Mouse (Mus musculus) cerebellum, adult 9-11 months (tissue): ENCODE results near the gene Parva.

ENCODE experiments used
- DNase-seq: peaks from one replicate; pipeline ENCODE4 v3.0.0; 2022

Gene Parva

DNA sequence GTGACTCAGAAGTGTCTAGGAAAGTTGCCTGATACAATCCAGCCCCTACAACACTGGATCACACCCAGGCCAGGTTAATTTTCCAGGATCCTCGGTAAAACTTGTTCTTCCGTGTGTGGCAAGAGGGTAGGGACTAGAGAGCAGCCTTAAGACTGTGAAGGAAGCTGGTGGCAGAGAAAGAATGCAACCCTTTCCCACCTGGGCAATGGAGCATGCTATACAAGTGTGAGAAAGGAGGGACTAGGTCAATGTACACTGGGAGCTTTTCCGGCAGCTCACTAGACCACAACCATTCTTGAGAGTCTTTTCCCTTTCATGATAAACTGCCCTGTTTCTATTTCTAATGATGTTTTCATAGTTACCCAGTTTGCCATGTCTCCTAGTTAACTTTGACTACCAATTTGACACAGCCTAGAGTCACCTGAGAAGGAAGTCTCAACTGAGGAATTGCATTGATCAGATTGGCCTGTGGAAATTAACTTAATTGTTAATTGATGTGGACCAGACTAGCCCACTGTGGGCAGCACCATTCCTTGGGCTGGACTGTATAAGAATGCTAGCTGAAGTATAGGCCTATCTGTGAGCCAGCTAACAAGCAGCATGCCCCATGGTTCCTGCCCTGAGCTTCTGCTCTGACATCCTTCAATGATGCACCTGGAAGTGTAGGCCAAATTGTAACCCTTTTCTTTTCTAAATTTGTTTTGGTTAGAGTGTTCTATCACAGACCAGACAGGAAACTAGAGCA lies 186.9 kb downstream of the Parva start:
- no peak for DNase-seq

DNA sequence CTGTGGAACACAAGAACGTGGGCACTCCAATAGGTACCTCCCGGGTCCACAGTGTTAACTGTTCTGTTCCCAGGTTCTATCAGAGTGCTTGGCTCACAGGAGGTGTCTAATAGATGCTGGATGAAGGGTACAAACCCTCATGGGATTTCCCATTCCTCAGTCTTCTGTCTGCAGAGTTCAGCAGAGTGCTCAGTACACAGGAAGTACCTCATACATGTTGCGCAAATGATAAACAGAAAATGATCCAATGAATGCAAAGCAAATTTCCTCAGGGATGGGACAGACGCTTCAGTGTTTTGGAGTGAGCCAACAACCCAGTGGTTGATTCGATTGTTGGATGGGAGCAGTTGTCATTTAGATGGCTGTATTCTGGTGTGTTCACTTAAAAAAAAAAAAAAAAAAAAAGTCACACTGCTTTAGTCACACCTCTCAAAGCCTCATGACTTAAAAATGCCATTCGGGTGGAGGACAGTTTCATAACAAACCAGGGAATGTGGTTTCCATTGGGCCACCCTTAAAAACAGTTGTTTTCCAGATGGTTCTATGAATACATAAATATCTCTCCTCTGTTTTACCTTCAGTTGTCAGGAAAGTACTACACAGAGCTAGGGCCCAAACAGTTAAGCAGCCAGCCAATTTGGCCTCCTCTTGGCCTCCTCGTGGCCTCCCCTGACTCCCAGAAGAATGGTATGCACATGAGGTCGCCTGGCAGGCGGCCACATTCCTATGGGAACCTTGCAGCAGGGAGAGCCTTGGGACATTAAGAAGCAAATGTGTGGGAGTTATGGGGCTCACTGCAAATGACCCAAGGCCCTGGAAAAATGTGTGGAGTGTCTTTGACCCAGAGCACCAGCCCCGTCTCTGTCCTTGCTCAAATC lies 187.7 kb downstream of the Parva start:
- no peak for DNase-seq

- DNase-seq: no peak
Measured at GRCm38 (mm10) chr7:112620322-112621179, 193.2 kb downstream of the Parva start.

- no peak for DNase-seq
Measured at GRCm38 (mm10) chr7:112627481-112627880, 200.2 kb downstream of the Parva start.

DNA sequence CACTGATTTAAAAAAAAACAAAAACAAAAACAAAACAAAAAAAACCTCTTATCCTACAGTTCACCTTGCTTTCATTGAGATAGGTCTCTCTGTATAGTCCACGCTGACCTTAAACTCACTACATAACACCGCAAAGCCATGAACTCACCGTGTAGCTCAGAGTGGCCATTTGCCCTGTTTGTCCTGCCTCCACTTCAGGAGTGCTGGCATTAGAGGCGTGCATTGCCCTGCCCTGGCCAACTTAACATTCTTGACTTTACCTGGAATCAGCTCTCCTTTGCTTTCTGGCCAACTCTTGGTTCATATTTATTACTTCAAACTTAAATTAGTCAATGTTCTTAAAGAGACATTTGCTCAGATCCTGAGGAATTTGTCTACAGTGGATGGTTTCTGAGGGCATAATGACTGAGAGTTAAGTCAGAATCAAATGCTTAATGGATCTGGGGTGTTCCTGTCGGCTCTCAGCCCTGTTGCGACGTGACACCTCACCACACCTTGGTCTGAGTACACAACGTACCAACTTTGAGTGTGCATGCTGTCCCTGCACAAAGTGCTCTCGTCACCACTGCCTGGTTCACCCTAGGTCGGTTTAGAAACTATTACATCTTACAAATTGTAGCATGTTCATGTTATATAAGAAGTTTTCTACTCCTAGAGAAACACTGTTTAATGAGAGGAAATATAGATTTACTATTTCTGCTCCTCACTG lies 207.4 kb downstream of the Parva start:
- no peak for DNase-seq

DNA sequence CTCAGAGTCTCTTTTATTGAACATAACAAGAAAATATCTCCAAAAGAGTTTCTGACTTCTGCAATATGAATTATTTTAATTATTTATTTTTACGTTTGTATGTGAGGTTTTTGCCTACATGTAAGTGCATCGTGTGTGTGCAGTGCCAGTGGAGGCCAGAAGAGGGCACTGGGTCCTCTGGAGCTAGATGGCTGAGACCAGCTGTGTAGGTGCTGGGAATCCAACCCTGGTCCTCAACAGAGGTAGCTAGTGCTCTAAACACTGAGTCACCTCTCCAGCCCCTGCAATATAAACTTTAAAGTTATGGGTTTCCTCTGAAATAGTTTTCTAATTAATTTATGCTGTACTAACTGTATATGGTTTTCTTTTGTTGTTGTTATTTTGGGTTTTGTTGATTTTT lies 208.6 kb downstream of the Parva start:
- DNase-seq: no peak
